Mouse (Mus musculus) gastrocnemius, postnatal 36 days (tissue): ENCODE results near the gene Hs1bp3. TPM values are rescaled to one million over a fixed set of nuclear protein-coding genes. Genes with fewer than 3 reads are reported as not detected.

Experiments
- DNase-seq, 2 experiments: peaks; one replicate each; pipeline ENCODE4 v3.0.0; 2022
- intact Hi-C: fragments of 180-260 bp; cut with DNase I; formaldehyde crosslinking; loops from one replicate; pipeline ENCODE4 v1.15.1; 2025
- total RNA-seq, 2 experiments: library from RNA; stranded (reverse); gene quantifications; 2 replicates each; pipeline ENCODE4 v1.2.3; 2021

The Hs1bp3 gene
- total RNA-seq, 2 experiments from 2014 or later: 4.3 to 5.3 TPM

DNA sequence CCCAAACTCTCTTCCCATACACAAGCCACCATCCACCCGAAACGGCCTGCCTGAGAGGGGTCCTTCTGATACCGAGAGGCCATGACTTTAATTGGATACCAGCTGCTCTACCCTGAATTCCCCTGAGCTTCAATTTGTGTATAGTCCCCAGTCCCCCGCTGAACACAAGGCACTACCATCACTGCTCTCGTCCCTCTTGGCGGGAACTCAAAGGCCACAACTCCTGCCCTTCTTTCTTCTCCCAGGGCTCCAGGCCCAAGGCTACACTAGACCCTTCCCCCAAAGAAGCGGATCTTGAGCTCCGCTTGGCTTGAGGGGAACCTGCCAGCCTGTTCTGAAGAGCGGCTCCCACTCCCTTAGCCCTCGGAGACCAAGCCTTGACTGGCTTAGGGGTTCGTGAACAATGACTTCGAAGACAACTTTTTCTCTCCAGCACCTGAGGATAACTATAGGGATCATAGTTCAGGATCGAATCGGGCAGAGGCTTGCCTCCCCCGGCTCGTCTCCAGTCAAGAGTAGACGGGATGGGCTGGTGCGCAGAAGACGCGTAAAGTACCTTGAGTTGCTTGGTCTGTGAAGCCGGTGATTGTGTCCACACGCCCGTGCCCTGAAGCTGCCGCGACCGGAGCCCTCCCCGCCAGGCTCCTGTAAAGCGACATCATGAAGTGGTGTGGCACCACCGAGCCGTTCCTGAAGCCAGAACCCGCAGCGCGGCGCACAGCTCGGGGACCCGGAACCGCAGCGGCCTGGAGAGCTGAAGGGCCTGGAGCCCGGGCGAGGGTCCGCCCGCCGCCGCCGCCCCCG is 12.0 kb upstream of the Hs1bp3 start:
- intact Hi-C loops: no loop called here
- DNase-seq: no peak

DNA sequence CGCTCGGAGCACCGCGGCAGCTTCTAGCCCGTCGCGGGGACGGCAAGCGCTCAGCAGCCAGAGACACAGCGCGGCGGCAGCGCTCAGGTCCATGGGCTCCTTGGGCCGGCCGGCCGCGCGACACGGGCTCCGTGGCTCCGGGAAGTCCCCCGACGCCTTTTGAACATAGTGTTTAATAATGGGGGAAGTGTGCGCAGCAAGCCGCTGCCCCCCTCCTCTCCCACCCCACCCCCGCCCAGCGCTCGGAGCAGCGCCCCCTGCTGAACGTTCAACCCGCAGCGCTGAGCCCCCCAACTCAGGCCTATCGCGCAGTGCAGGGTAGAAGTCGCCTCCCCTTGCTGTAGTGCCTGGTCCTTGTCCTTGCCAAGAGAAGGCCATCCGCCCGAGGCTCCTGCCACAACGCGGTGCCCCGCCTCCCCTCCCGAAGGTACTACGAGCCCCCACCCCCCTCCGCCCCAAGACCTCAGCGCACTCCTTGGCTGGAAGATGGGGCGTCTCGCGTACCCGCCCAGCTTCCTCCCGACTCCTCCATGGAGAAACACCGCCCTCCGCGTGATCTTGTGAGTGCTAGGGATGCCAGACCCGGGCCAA is 11.3 kb upstream of the Hs1bp3 start, which contains the start of gene Gdf7:
TSS of gene Gdf7 (minus strand) at position 114 of the 591 bp plus-strand sequence.
- no peak for DNase-seq
- intact Hi-C loops: no loop called here

DNA sequence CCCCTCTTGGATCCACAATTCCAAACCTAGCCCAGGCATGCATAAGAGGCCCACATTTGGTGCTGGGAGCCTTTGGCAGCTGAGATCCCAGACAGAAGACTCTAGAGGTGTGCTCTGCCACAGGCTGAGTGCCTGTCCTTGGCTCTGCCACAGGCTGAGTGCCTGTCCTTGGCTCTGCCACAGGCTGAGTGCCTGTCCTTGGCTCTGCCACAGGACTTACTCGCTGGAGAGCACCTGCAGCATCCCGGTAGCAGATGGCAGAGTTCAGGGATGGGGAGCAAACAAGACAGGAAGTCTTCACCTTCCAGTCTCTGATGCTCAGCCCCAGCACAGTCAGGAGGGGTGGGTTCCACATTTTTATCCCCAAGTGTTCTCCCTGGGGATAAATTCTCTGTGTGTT is 8.0 kb upstream of the Hs1bp3 start:
- intact Hi-C loops: loop anchor here (5.0 kb wide), 1 partner anchor 313 kb away; no protein-coding TSS in a partner anchor
- DNase-seq: no peak

DNA sequence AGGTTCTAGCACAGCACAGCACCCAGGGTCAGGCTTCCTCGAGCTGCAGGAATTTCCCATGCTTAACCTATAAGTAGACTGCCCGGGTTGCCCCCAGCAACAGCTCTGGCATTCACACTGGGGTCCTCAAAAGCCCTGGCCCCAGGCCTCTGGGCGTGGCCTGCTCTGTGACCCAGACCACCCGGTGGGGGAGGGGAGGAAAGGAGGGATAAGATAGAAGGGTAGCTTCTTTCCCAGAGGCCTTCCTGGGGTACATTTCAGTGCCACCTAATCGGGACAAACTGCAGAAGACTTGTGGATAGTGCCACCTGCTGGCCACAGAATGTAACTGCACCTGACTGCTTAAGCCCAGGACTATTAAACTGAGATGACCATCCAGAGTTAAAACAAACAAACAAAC is 6.8 kb upstream of the Hs1bp3 start:
- DNase-seq: peak in 1 of 2 experiments; percentile 44
- intact Hi-C loops: loop anchor here (2.0 to 5.0 kb wide), 2 partner anchors 248 to 314 kb away; no protein-coding TSS in a partner anchor

DNA sequence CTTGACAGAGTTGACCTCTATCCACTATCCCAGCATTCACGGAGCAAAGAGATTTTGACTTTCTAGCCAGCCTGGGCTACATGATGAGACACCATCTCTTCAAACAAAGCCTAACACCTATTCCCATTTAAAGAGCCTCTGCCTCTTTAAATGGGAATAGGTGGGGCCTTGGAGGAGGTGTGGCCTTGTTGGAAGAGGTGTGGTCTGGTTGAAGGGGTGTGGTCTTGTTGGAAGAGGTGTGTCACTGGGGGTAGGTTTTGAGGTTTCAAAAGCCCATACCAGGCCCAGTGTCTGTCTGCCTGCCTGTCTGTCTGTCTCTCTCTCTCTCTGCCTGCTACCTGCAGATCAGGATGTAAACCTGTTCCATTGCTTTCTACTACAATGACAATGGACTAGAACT is 6.3 kb upstream of the Hs1bp3 start:
- DNase-seq: no peak
- intact Hi-C loops: loop anchor here (2.0 to 5.0 kb wide), 2 partner anchors 248 to 315 kb away; no protein-coding TSS in a partner anchor

DNA sequence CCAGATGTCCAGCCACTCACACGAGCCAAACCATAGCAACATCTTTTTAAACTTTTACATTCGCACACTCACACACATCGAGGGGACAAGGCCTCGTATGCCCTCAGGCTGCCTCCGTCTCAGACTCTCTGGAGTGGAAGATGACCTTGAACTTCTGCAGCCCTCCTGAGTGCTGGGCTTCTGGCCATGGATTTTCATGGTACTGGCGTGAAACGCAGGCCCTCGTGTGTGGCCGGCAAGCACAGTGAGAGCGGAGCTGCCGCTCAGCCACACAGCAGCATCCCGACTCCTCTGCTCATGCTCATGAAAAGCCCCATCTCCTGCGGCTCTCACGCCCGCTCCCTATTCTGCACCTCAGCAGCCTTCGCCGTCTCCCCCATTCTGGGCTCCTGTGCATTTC is 2.2 kb upstream of the Hs1bp3 start:
- intact Hi-C loops: no loop called here
- no peak for DNase-seq

DNA sequence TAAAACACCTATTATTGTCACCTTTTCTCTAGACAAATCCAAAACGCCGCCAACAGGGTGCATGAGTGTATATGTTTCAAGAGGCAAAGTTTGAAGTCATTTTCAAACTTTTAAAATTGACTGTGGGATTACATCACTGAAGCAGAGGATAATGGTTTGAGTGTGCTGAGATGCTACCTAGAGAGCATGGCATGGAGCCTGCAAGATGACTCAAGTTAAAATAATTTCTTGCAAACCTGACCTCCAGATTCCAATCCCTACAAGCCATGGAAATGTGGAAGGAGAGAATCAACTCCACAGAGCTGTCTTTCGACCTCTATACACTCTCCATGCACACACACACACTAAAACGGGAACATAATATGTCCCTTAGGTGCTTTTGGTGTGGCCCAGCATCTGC is 966 bp upstream of the Hs1bp3 start:
- DNase-seq: no peak
- intact Hi-C loops: loop anchor here (2.0 kb wide), 1 partner anchor 235 kb away; no protein-coding TSS in a partner anchor

DNA sequence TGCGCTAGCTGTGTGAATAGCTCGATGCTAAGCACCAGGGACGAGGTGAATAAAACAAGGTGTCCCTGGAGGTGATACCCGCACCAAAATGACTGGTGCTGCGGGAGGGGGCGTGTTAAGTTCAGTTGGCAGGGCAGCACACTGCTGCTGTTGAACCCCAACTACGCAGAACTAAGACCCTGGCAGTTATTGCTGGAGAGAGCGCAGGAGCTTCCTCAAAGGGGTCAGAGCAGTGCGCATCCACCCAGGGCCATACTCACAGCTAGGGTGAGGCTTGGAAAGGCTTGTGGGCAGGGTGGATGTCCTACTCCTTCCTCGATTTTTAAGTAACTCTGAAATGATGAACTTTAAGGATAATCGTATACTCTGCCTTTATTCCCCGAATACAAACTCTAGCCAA is 541 bp downstream of the Hs1bp3 start:
- intact Hi-C loops: loop anchor here (2.0 kb wide), 1 partner anchor 233 kb away; no protein-coding TSS in a partner anchor
- DNase-seq: no peak

DNA sequence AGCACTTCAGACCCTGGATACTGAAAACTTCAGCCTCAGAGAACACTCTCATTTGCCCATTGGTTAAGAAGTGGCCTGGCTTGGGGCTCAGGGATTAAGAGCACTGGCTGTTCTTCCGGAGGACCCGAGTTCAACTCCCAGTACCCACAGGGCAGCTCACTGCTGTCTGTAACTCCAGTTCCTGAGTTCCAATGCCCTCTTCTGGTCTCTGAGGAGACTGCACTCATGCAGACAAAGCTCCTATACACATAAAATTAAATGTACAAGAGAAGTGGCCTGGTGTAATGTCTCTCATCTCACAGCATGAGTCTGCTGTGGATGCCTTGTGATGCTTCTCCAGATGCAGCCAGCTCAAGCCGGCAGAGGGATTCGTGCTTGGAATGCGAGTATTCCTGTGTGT is 3.3 kb downstream of the Hs1bp3 start:
- intact Hi-C loops: no loop called here

DNA sequence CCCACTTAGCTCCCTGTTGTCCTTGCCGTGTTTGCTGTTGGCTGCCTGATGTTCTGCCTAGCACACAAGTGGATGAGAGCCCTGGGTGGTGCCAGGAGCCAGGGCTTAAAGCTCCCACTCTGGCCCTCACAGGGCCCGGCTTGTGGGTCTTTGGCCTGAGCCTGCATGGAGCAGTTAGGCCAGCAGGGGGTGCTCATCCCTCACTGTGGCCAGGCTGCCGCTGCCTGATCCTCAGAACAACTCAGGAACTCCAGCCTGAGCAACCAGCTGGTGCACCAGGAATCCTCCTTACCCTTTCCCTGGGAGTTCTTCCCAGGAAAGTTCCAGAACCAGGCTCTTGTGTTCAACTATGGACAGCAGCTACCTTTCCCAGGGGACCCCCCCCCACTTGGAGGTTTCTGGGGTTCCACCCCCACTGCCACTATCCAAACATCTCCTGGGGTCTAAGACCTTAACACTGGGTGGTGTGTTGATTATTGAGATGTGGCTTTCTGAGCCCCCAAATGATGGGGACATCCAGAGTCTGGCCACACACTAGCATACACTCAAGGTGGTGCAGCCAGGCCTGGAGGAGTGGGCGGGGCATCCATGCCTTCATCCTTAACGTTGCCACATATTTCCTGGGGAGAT is 7.0 kb downstream of the Hs1bp3 start:
- intact Hi-C loops: loop anchor here (2.0 kb wide), 1 partner anchor 227 kb away; no protein-coding TSS in a partner anchor
- DNase-seq: peak; percentile 78 to 84

More for the DNA sequence above, 3.3 kb downstream of the Hs1bp3 start:
- no peak for DNase-seq

DNA sequence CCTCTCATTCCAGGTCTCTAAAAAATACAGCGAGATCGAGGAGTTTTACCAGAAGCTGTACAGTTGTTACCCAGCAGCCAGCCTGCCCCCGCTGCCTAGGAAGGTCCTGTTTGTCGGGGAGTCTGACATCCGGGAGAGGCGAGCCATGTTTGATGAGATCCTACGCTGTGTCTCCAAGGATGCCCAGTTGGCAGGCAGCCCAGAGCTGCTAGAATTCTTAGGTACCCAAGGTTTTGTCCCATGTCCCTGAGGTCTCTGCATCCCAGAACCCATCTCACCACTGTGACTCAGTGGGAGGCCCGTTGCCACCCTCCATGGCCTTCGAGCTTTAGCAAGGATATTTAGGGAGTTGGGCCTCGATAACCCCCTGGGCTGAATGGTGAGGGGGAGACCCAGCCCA is 8.3 kb downstream of the Hs1bp3 start:
- DNase-seq: no peak
- intact Hi-C loops: loop anchor here (2.0 kb wide), 1 partner anchor 225 kb away; no protein-coding TSS in a partner anchor

DNA sequence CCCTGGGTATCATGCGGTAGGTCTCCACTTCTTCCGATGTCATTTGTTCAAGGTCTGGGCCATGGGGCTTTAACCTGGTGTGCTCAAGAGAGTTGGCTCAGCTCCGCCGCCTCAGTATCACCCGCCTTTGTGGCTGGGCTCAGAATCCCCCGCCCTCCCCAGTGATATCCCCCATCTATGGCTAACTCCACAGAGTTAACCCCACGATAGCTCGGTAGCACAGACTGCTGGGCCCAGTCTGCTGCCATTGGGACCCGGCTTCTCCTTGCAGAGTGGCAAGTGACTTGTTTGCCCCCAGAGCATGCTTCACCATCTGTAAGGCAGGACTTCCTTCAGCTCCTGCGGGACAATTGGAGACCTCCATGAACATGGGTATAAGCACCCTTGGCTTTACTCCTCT is 10.9 kb downstream of the Hs1bp3 start:
- intact Hi-C loops: no loop called here

DNA sequence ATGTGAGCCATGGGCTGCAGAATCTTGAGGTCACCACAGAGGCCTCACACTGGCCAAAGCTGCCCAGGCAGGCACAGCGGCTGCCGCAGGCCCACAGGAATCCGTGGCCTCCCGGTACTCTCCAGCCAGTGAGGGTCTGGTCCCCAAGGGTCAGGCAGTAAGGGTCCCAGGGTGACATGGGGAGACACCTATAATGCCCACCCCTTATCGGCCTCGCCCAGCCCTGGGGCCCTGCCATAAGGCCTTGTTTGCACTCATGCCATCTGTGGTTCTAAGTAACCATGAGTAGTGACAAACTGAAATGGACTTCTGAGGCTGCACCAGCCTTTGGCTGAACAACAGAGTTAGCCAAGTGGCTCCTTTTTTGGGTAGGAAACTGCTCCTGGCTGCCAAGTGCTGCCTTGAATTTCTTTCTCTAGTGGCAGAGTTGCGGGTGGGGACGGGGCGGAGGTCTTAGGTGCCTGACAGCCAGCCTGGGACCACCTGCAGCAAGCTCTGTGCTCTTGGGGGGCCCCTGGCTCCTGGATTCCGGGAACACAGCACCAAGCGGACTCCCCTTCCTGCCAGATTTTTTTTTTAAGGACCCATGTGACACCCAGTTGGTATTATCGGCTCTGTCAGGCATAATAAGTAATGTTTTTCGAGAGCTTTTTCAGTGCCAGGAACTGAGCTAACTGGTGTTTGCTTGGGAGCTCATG is 12.2 kb downstream of the Hs1bp3 start:
- intact Hi-C loops: no loop called here

More for the DNA sequence above, 10.9 kb downstream of the Hs1bp3 start:
- no peak for DNase-seq

DNA sequence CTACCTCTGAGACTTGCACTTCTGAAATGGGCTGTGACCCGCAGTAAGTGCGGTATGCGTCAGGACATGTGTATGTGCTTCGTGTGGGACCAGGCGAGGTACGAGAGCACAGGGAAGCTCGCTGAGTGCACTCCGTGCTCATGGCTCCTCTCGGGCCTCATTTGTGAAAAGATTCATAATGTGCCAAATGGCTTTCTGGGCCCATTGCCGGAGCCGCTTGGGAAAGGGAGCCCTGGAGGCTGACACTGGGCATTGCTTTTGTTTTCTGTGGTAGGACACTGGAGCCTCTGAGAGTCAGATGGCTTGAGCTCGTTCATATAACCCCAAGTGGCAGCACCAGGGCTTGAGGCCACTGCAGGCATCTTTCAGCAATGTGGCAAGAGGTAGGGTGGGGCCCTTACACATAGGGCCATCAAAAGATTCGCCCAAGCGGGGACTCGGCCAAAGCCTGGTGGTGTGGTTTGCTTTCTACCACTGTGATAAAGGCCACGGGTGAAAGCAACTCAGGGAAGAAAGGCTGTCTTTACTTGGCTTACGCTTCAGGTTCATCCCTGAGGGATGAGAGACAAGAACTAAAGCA is 12.8 kb downstream of the Hs1bp3 start:
- no peak for DNase-seq
- intact Hi-C loops: loop anchor here (2.0 kb wide), 1 partner anchor 121 kb away; no protein-coding TSS in a partner anchor

More for the DNA sequence above, 12.2 kb downstream of the Hs1bp3 start:
- no peak for DNase-seq

DNA sequence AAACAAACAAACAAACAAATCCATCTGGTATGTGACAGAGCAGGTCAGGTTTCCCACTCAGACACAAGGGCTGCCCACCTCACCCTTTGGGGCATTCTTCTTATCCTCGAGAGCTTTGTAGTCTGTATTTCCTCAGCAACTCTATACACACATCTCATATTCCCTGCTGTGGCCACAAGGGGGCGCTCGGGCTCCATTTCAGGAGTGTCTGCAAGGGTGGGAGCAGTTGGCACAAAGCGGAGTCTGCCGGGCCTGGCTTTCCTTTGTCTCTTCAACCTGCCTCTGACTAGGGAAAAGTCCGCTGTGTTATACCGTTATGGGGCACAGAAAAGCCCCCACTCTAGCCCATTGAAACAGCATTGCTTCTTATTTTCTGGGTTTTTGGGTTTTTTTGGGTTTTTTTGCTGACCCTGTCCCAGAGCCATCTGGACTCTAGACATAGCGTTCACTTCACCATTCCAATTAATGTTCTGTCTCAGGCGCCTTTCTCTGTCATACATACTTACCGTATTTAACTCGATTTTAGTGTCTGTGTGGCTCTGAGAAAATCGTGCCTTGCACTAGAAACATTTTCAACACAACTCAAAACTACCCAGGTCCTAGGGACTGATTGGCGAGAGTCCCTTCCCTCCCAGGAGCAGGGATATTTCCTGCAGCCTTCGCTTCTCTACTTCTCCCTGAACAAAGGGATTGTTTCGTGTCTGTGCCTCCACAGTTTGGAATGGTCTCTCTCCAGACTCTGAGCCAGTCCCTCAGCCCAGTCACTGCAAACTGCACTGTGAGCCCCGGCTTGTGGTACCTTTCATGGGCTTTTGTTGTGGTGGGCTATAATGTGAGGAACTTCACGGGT is 13.8 kb downstream of the Hs1bp3 start:
- peak; percentile 94 to 95 for DNase-seq
- intact Hi-C loops: loop anchor here (1.0 to 2.0 kb wide), 2 partner anchors 120 to 174 kb away; no protein-coding TSS in a partner anchor

DNA sequence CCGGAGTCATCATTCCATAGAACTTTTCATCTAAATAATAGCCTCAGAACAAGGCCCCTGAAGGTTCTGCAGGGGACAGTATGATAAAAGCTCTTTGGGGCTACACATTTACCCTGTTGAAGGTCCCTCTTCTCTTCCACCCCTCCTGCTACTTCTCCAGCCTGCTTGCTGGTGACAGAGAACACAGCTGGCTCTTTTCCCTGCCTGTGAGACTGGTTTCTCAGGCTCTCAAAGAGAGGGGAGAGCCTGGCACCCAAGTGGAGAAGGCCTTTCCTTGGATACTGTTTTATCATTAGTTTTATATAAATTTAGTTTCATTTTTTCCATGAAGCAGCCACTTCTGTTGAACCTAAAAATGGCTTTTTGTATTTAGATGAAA is 14.4 kb downstream of the Hs1bp3 start:
- intact Hi-C loops: loop anchor here (1.0 to 2.0 kb wide), 2 partner anchors 119 to 174 kb away; no protein-coding TSS in a partner anchor
- DNase-seq: no peak

DNA sequence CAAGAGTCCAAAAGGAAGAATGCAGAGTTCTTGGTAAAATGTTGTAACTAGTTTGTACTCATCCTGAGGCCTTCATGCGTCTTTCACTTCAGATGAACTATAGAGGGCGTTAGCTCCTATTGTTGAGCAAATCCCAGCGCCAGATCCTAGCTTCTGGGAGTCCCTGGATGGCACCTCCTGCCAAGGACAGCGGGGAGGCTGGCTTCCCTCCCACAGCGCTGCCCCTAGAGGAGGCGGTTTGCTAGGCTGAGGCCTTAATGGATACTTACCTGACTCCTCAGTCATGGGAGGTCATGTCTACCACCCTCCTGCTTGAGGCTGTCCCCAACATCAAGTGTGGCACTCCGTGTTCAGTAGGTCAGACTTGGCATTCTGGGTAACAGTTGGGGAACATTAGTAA is 16.0 kb downstream of the Hs1bp3 start:
- no peak for DNase-seq
- intact Hi-C loops: no loop called here

DNA sequence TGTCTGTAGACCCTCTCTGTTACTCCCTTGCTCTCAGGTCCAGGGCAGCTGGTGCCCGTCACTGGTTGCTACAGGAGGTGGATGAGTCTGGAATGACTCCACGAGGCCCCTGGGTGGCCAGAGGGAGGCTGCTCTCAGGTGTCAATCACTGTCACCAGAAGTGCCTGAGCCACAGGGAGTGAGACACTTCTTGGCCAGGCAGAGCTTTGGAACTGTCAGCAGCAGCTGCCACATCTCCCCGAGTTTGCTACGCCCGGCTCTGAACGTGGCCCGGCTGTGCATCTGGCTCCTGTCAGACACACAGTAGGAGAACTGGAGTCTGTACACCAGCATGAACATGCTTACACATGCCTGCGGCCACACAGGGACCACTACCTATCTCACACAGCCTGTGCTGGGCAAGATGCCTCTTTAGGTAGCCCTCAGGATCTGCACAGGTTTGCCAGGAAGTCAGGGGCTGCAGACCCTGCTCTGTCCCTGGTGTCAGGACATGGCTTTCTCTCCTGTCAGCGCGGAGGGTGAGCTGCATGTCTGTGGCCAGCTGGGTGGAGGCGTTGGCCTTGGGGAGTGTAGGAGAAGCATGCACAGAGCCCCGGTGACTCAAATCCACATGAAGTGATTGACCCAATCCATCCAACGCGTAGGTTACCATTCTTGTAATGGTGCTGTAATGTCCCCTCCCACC is 18.4 kb downstream of the Hs1bp3 start:
- intact Hi-C loops: loop anchor here (5.0 kb wide), 1 partner anchor 106 kb away; no protein-coding TSS in a partner anchor
- no peak for DNase-seq
